In the genomic region with DNA sequence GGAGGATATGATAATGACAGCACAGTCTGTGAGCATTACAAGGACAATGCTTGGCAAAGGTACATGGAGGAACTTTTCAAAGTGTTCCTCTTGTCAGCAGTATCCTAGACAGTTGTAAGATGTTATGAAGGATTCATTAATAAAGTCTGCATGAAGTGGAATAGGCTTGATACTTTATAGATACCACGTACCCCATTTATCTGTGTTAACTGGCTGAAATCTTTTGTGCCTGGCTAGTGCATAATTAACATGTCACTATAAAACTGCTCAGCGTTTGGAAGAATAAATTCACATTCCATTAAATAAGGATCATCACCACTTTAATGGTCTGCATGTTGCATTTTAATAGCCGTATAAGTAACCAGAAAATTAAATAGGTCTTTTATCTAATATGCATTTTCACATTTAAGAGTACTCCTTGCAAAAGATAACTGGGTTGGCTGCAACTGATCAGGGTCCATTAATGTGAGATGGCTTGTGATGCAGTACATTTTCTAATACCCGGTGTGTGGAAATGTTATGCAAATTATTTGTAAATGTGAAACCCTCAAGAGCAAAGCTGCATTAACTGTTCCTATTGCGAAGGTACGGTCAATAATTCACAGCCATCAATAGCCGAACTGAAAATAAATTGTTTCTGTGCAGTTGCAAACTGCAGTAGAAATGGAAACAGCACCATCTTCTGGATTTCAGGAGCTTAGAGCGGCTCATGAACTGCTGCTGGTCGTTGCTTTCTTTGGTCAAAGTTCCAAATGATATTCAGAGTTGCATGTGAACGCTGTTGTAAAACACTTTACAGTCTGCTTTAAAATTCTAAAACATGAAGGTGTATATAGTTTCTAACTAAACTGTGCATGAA, we compare ENCODE assay signal across 8 mouse cellular contexts.
DNase-seq lines count a peak whose midpoint lies in the region; ATAC-seq and TF ChIP-seq lines count a peak whose summit lies in the region.

No protein-coding gene starts in this region.

- intact Hi-C loops in heart, postnatal 36 days (cut with DNase I) = loop anchor here (2.0 kb wide), 1 partner anchor 455 kb away; no protein-coding TSS in a partner anchor

- ATAC-seq in heart, embryonic 16.5 days (replicated peaks; ENCODE audit: extremely low read depth, insufficient read depth, low FRiP score) = no peak
- ATAC-seq in hindbrain, embryonic 12.5 days (ENCODE audit: low FRiP score) = peak; percentile 67; the same call in 1 of the 2 replicates
- ATAC-seq in midbrain, embryonic 16.5 days = peak; percentile 89
- no peak for ATAC-seq in CD4-positive, CD25-positive, alpha-beta regulatory T cell, adult 4 months

- no peaks in the 10 kb centered on the region for H3K27me3 ChIP-seq in heart, embryonic 16.5 days (ENCODE audit: control insufficient read depth, insufficient read depth, low read length)
- H3K27me3 ChIP-seq in hindbrain, embryonic 12.5 days = no peaks in the 10 kb centered on the region
- no peaks in the 10 kb centered on the region for H3K27me3 ChIP-seq in midbrain, embryonic 16.5 days (ENCODE audit: control insufficient read depth, insufficient read depth, low read depth, low read length)

- peak; percentile 68; the same call in 1 of the 2 replicates for TF ChIP-seq CTCF in brain, embryonic 14.5 days (IDR thresholded peaks at IDR 0.05; ENCODE audit: borderline replicate concordance, extremely low read depth, insufficient read depth, insufficient read length)

- WGBS in heart, embryonic 16.5 days = 48% methylated on average over 10 of the region's 10 CpGs
- 50% methylated on average over 10 of the region's 10 CpGs for WGBS in hindbrain, embryonic 12.5 days
- WGBS in midbrain, embryonic 16.5 days = 36% methylated on average over 10 of the region's 10 CpGs

- H3K9ac ChIP-seq in heart, embryonic 16.5 days (ENCODE audit: low read length) = no peak overlapping the region
- H3K9ac ChIP-seq in hindbrain, embryonic 12.5 days = no peak overlapping the region
- H3K9ac ChIP-seq in midbrain, embryonic 16.5 days (ENCODE audit: low read depth, low read length) = no peak overlapping the region

- peak overlapping the region; percentile 47 for H3K4me2 ChIP-seq in heart, embryonic 16.5 days (ENCODE audit: low read depth, low read length)
- 0 out of 2 replicates have a peak overlapping the region, but pooled peaks have one; percentile 7 for H3K4me2 ChIP-seq in hindbrain, embryonic 12.5 days (replicated peaks)
- peak overlapping the region; percentile 51 for H3K4me2 ChIP-seq in midbrain, embryonic 16.5 days (ENCODE audit: low read length)

- no peaks in the 10 kb centered on the region for H3K4me1 ChIP-seq in heart, embryonic 16.5 days (ENCODE audit: control insufficient read depth, insufficient read depth, low read length)
- H3K4me1 ChIP-seq in hindbrain, embryonic 12.5 days = no peaks in the 10 kb centered on the region
- H3K4me1 ChIP-seq in midbrain, embryonic 16.5 days (ENCODE audit: control insufficient read depth, insufficient read depth, low read length) = no peaks in the 10 kb centered on the region

- DNase-seq in heart, postnatal 36 days = no peak
- DNase-seq in brain, embryonic 14.5 days (ENCODE audit: low read depth) = peak; percentile 89
- DNase-seq in gastrocnemius, adult 8-10 months (ENCODE audit: low spot score in 2 of 2) = no peak
- no peak for DNase-seq in natural killer cell, adult 2 months (ENCODE audit: low spot score in 2 of 2)

- H3K9me3 ChIP-seq in heart, embryonic 16.5 days (replicated peaks; ENCODE audit: control insufficient read depth, low read length) = no peaks in the 10 kb centered on the region
- H3K9me3 ChIP-seq in hindbrain, embryonic 12.5 days (replicated peaks) = no peaks in the 10 kb centered on the region
- H3K9me3 ChIP-seq in midbrain, embryonic 16.5 days (replicated peaks; ENCODE audit: control insufficient read depth, low read length, poor library complexity, severe bottlenecking) = no peaks in the 10 kb centered on the region

- H3K27ac ChIP-seq in heart, embryonic 16.5 days (ENCODE audit: low read length) = no peak overlapping the region
- no peak overlapping the region for H3K27ac ChIP-seq in hindbrain, embryonic 12.5 days
- no peak overlapping the region for H3K27ac ChIP-seq in midbrain, embryonic 16.5 days (ENCODE audit: low read length)

- TF ChIP-seq POLR2A in brain, embryonic 14.5 days (IDR thresholded peaks at IDR 0.05; ENCODE audit: borderline replicate concordance, extremely low read depth, insufficient read depth, insufficient read length, poor library complexity, severe bottlenecking) = no peak

- no peaks in the 10 kb centered on the region for H3K36me3 ChIP-seq in heart, embryonic 16.5 days (ENCODE audit: control insufficient read depth, insufficient read depth)
- H3K36me3 ChIP-seq in hindbrain, embryonic 12.5 days = no peaks in the 10 kb centered on the region
- H3K36me3 ChIP-seq in midbrain, embryonic 16.5 days (ENCODE audit: control insufficient read depth, insufficient read depth, low read length) = no peaks in the 10 kb centered on the region

- H3K4me3 ChIP-seq in heart, embryonic 16.5 days (ENCODE audit: low read length) = no peak overlapping the region
- H3K4me3 ChIP-seq in hindbrain, embryonic 12.5 days = no peak overlapping the region
- H3K4me3 ChIP-seq in midbrain, embryonic 16.5 days (ENCODE audit: low read depth, low read length) = peak overlapping the region; percentile 22; the same call in 1 of the 2 replicates

Comparison
In these comparisons a context has a peak if more than half of its experiments do, and no peak if none do; other contexts are left out.
1. ATAC-seq: peak in hindbrain, embryonic 12.5 days (single experiment) and midbrain, embryonic 16.5 days (single experiment); none in heart, embryonic 16.5 days (single experiment) and CD4-positive, CD25-positive, alpha-beta regulatory T cell, adult 4 months (single experiment).
2. Peak in every context shown above with its lines, with median percentiles within 50 percentile points of each other: H3K4me2 ChIP-seq.